Mouse (Mus musculus) kidney, postnatal 4 days (tissue): ENCODE measurements around the gene Vmn1r48.
"Not testable (repeated sequence)": the region's sequence is repeated elsewhere in the genome, so short reads cannot be mapped to it uniquely, and the experiment has no call there.

Experiments
- DNase-seq, 2 experiments: peaks; one replicate each; pipeline ENCODE4 v3.0.0; 2021; ENCODE audit warnings: mixed read lengths in 2 of 2

The Vmn1r48 gene

DNA sequence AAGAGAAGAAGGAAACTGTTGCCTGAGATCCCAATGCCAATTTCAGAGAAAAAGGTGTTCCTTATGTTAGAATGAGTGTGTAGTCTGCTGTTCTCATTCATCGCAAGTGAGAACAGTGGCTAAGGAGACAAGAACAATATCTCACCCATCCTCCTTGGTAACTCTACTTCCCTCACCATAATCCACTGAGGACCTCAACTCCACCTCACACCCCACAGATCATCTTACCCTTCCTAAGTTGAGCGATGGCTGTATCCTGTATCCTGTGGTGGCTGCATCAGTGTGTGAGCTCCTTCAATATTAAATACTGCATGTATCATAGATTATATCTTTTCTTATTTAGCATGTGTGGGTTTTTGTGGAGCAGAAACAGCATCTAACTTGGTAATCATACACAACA lies at the start of gene Vmn1r48:
TSS of gene Vmn1r48 (minus strand) at position 101 of the 400 bp plus-strand sequence.
- DNase-seq = not testable (repeated sequence)

- no peak for DNase-seq
Observed at GRCm38 (mm10) chr6:90078406-90078805, 41.8 kb upstream of the Vmn1r48 start, which contains the start of gene Vmn1r49. TSS of gene Vmn1r49 (minus strand) at chr6:90078506.

- not testable (repeated sequence) for DNase-seq
Observed at GRCm38 (mm10) chr6:90015847-90016246, 20.8 kb downstream of the Vmn1r48 start, which contains the start of gene Vmn1r47. TSS of gene Vmn1r47 (plus strand) at chr6:90016147.

DNA sequence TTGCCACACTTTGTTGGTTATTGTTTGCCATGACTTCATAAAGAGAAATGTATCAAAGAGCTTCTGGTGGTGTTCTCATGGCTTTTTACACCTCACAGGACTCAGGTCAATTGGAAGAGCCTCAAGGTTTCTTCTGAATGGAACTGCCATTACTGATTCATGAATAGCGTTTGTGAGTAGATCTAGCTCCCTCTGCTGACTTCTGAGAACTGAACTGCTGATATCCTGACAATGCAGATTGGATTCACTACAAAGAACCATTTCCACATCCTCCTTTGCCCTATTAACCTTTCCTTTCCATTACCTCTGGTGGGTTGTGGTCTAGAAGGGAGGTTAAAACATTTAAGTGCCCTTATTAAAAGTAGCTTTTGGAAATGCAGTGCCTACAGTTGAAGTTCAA lies 50.7 kb downstream of the Vmn1r48 start:
- no peak for DNase-seq
